Mouse (Mus musculus) lung, adult 2 months (tissue): Measurements from ENCODE around the gene Pthlh.

Source experiments
- CTCF ChIP-seq: fragments of 200-500 bp; IDR thresholded peaks from 2 replicates; pipeline ENCODE4 v1.5.1; 2011; ENCODE audit warnings: mild to moderate bottlenecking, low read length, control low read depth; ENCODE audit not compliant: insufficient read depth
- POLR2A ChIP-seq: fragments of 200-500 bp; IDR thresholded peaks from 2 replicates; pipeline ENCODE4 v1.6.1; 2011; ENCODE audit warnings: low read depth, mild to moderate bottlenecking, control low read depth, low read length, borderline replicate concordance; ENCODE audit errors: extremely low read depth

DNA sequence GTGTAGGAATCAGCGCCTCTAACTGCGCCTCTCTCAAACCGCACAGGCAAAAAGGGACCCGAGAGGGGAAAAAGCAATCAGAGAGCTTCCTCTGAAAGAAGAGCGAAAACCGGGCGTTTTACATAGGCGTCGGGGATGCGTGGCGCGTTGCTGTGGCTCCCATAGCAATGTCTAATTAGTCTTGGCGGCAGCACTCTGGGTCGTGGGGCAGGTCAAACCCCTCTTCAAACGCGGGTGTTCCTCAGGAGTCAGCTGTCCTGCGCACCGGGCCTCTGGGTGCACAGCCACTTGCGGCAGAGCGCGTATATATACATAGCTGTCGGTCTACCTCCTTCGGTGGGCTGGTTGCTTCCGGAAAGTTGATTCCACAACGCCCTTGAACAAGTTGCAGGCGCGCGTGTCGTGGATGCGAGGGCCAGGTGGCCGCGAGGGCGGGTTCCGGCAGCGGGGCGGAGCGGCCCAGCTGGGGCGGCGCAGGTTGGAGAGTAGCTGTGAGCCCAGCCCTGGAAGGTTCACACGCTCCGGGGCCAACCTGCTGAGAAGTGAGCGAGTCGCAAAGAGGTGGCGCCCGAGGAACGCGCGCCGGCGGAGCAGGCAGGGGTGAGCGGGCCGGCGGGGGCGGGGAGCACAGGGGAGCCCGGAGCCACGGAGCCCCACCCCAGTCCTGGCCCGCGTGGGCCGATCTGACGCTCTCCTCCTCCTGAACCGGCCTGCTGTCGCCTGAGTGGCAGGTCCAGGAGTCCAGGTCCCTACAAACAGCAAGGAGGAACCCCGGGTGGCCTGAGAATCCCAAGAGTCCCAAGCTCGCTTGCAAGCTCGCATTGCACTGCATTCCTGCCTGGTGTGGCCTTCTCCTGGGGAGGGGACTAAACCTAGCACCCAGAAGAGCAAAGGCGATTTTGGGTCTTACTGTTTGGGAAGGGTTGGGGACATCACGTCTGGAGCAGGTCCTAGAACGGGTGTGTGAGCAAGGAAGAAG lies at the start of gene Pthlh:
- TF ChIP-seq CTCF (no peak), POLR2A (no peak)
